Comparison of ENCODE assay signal across 26 mouse cellular contexts in the genomic region with DNA sequence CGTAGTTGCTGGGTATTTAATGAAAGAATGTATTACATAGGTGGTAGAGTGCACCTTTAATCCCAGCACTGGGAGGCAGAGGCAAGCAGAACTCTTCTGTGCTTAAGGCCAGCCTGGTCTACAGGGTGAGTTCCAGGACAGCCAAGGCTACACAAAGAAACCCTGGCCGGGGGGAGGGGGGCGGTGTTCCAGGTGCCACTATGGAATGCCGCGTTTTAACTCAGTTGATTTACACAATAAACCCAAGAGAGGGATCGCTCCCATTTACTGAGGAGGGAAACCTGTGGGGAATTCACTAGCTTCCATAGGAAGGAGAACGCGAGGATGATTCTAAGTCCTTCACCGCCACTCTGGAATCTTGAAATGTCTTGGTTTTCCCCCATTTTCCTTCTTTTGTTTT. TPM values are rescaled to one million over a fixed set of nuclear protein-coding genes. Genes with fewer than 3 reads are reported as not detected.
A peak's percentile ranks its signal among the peaks of the same experiment; 100 is the strongest.
DNase-seq lines count a peak whose midpoint lies in the region; ATAC-seq and TF ChIP-seq lines count a peak whose summit lies in the region.
"Had no signal": no experiment of that assay in that cellular context is flagged by ENCODE, and none has a peak within 500 bp of the region (broad histone marks: within the 10 kb centered on the region; RNA-seq: fewer than 3 reads in every experiment).

No protein-coding gene starts in this region.

- H3K9ac ChIP-seq in midbrain, embryonic 11.5 days (ENCODE audit: low read length): no peak overlapping the region
- H3K9ac ChIP-seq in midbrain, postnatal 0 days (replicated peaks; ENCODE audit: low read length, poor library complexity, severe bottlenecking): no peak overlapping the region
- no peak overlapping the region for H3K9ac ChIP-seq in neural tube, embryonic 15.5 days (replicated peaks)
- H3K9ac ChIP-seq: embryonic facial prominence, embryonic 12.5 days; forebrain, embryonic 13.5 days; forebrain, embryonic 15.5 days; forebrain, postnatal 0 days had no signal

- no peak overlapping the region for H3K4me3 ChIP-seq in midbrain, embryonic 11.5 days (ENCODE audit: low read depth, low read length)
- H3K4me3 ChIP-seq in midbrain, postnatal 0 days (ENCODE audit: low read depth, low read length): no peak overlapping the region
- no peak overlapping the region for H3K4me3 ChIP-seq in cerebellum, adult 2 months (replicated peaks; ENCODE audit: insufficient read depth, low read depth, low read length)
- no peak overlapping the region for H3K4me3 ChIP-seq in neural tube, embryonic 15.5 days (replicated peaks)
- H3K4me3 ChIP-seq: embryonic facial prominence, embryonic 10.5 days; embryonic facial prominence, embryonic 12.5 days; forebrain, embryonic 13.5 days; forebrain, embryonic 15.5 days had no signal

- peak; percentile 8 for DNase-seq in midbrain, embryonic 11.5 days (ENCODE audit: low spot score, missing footprints)
- no peak for DNase-seq in midbrain, postnatal 0 days (ENCODE audit: low spot score)
- peak; percentile 90 for DNase-seq in ES-CJ7 (ENCODE audit: low read depth, low spot score)
- peak; percentile 95 for DNase-seq in R1 (ENCODE audit: low read depth, low spot score)
- DNase-seq in left cerebral cortex, adult 8-10 months (ENCODE audit: low spot score in 2 of 2): no peak
- no peak for DNase-seq in cerebellum, adult 2 months
- DNase-seq: adrenal gland, adult 2 months; adrenal gland, postnatal 10 days; adrenal gland, postnatal 25 days; B cell, adult 2 months; cerebellum, adult 11 months; cerebellum, adult 18-20 months; cerebellum, adult 9-10 months; cerebellum, postnatal 10 days; cerebellum, postnatal 25 days; forebrain, postnatal 0 days had no signal

- no peak for TF ChIP-seq POLR2A in cerebellum, adult 2 months (IDR thresholded peaks at IDR 0.05; ENCODE audit: borderline replicate concordance, insufficient read depth, low read length)

- no peak overlapping the region for H3K4me2 ChIP-seq in midbrain, embryonic 11.5 days
- H3K4me2 ChIP-seq in midbrain, postnatal 0 days (ENCODE audit: low read depth, low read length, poor library complexity, severe bottlenecking): no peak overlapping the region
- no peak overlapping the region for H3K4me2 ChIP-seq in neural tube, embryonic 15.5 days
- H3K4me2 ChIP-seq: embryonic facial prominence, embryonic 12.5 days; forebrain, embryonic 13.5 days; forebrain, embryonic 15.5 days had no signal

- H3K9me3 ChIP-seq in midbrain, embryonic 11.5 days (ENCODE audit: control insufficient read depth, low read length): no peaks in the 10 kb centered on the region
- H3K9me3 ChIP-seq in midbrain, postnatal 0 days (ENCODE audit: low read length): no peaks in the 10 kb centered on the region
- H3K9me3 ChIP-seq in neural tube, embryonic 15.5 days (replicated peaks): no peaks in the 10 kb centered on the region
- H3K9me3 ChIP-seq: embryonic facial prominence, embryonic 12.5 days; forebrain, embryonic 13.5 days; forebrain, embryonic 15.5 days; G1E had no signal

- 80% methylated on average over 9 of the region's 9 CpGs for WGBS in midbrain, embryonic 11.5 days
- WGBS in midbrain, postnatal 0 days: 80% methylated on average over 9 of the region's 9 CpGs
- 91% methylated on average over 9 of the region's 9 CpGs for WGBS in cerebellum, adult 2 months
- 78% methylated on average over 9 of the region's 9 CpGs for WGBS in neural tube, embryonic 15.5 days

- H3K27ac ChIP-seq in midbrain, embryonic 11.5 days (ENCODE audit: low read depth, low read length): no peak overlapping the region
- no peak overlapping the region for H3K27ac ChIP-seq in midbrain, postnatal 0 days (ENCODE audit: low read depth, low read length)
- H3K27ac ChIP-seq in cerebellum, adult 2 months (ENCODE audit: insufficient read depth, low read length): no peak overlapping the region
- H3K27ac ChIP-seq in neural tube, embryonic 15.5 days (replicated peaks): no peak overlapping the region
- H3K27ac ChIP-seq: embryonic facial prominence, embryonic 10.5 days; embryonic facial prominence, embryonic 12.5 days; forebrain, embryonic 13.5 days; forebrain, embryonic 15.5 days had no signal

- TF ChIP-seq CTCF in midbrain, postnatal 0 days (IDR thresholded peaks at IDR 0.05): no peak
- no peak for TF ChIP-seq CTCF in cerebellum, adult 2 months (IDR thresholded peaks at IDR 0.05; ENCODE audit: borderline replicate concordance, insufficient read depth, low read depth, low read length)

- H3K4me1 ChIP-seq in midbrain, embryonic 11.5 days (ENCODE audit: control insufficient read depth, insufficient read depth, low read length): no peaks in the 10 kb centered on the region
- H3K4me1 ChIP-seq in midbrain, postnatal 0 days (ENCODE audit: insufficient read depth, low read length): no peaks in the 10 kb centered on the region
- H3K4me1 ChIP-seq in cerebellum, adult 2 months (ENCODE audit: control insufficient read depth, insufficient read depth, low read length): 0 out of 2 replicates have a peak, but pooled peaks cover 4% of the 10 kb centered on the region
- H3K4me1 ChIP-seq in neural tube, embryonic 15.5 days: peaks cover 7% of the 10 kb centered on the region
- H3K4me1 ChIP-seq: embryonic facial prominence, embryonic 12.5 days had no signal

- ATAC-seq in midbrain, embryonic 11.5 days (ENCODE audit: low FRiP score): no peak
- no peak for ATAC-seq in midbrain, postnatal 0 days (ENCODE audit: low FRiP score)
- ATAC-seq in neural tube, embryonic 15.5 days (ENCODE audit: low FRiP score): no peak
- ATAC-seq: activated CD4-positive, CD25-positive, alpha-beta regulatory T cell, adult 4 months; CD4-positive, CD25-positive, alpha-beta regulatory T cell, adult 4 months; forebrain, embryonic 13.5 days; forebrain, embryonic 15.5 days; forebrain, postnatal 0 days; Patski had no signal

- H3K27me3 ChIP-seq in midbrain, embryonic 11.5 days (ENCODE audit: control insufficient read depth, insufficient read depth, low read length): peaks cover 12% of the 10 kb centered on the region
- 0 out of 2 replicates have a peak, but pooled peaks cover 5% of the 10 kb centered on the region for H3K27me3 ChIP-seq in midbrain, postnatal 0 days (ENCODE audit: insufficient read depth, low read length)
- no peaks in the 10 kb centered on the region; the same call in 1 of the 2 replicates for H3K27me3 ChIP-seq in cerebellum, adult 2 months (ENCODE audit: control insufficient read depth, insufficient read depth, low read length)
- H3K27me3 ChIP-seq in neural tube, embryonic 15.5 days (replicated peaks): peaks cover 19% of the 10 kb centered on the region; the same call in 1 of the 2 replicates
- H3K27me3 ChIP-seq: CH12.LX, Patski had no signal

- H3K36me3 ChIP-seq in midbrain, embryonic 11.5 days (ENCODE audit: control insufficient read depth, insufficient read depth, low read length): no peaks in the 10 kb centered on the region
- peaks cover 34% of the 10 kb centered on the region for H3K36me3 ChIP-seq in midbrain, postnatal 0 days (ENCODE audit: insufficient read depth, low read length)
- H3K36me3 ChIP-seq in neural tube, embryonic 15.5 days: peaks cover 30% of the 10 kb centered on the region

RNA-seq across cellular contexts. Expression of a gene that starts 5.3 kb away (rescaled TPM):
- polyA plus RNA-seq in midbrain, embryonic 11.5 days (2014; fragmentation: Nextera tagmentation; extraction: Ambion mirVana): 0.99 and 1.6 TPM in 2 replicates
- 60.8 and 94.4 TPM in 2 replicates for total RNA-seq in midbrain, postnatal 0 days (2014; rRNA removed)
- polyA plus RNA-seq in midbrain, postnatal 0 days (2015; fragmentation: Nextera tagmentation; extraction: Ambion mirVana): 186 and 200 TPM in 2 replicates
- total RNA-seq in left cerebral cortex, adult 8-10 months (2022): 10 to 100 TPM; 27.1 to 37.7 (median 34.1) TPM
- polyA plus RNA-seq in cerebellum, adult 2 months (2012; rRNA removed): 27.2 and 27.4 TPM in 2 replicates
- 73.9 and 97.4 TPM in 2 replicates for polyA plus RNA-seq in neural tube, embryonic 15.5 days (2015; fragmentation: Nextera tagmentation; extraction: Ambion mirVana)
- total RNA-seq: adrenal gland, postnatal 25 days had no signal

RNA-seq across cellular contexts. Expression of a gene that starts 10.7 kb away (rescaled TPM):
- polyA plus RNA-seq in midbrain, embryonic 11.5 days (2014; fragmentation: Nextera tagmentation; extraction: Ambion mirVana): 40.2 and 46.4 TPM in 2 replicates
- total RNA-seq in midbrain, postnatal 0 days (2014; rRNA removed): 19.7 and 29.4 TPM in 2 replicates
- polyA plus RNA-seq in midbrain, postnatal 0 days (2015; fragmentation: Nextera tagmentation; extraction: Ambion mirVana): 27.3 and 29.5 TPM in 2 replicates
- total RNA-seq in left cerebral cortex, adult 8-10 months (2022): 10 to 100 TPM; 21.7 to 27.4 (median 26.7) TPM
- 42.3 and 42.8 TPM in 2 replicates for polyA plus RNA-seq in cerebellum, adult 2 months (2012; rRNA removed)
- polyA plus RNA-seq in neural tube, embryonic 15.5 days (2015; fragmentation: Nextera tagmentation; extraction: Ambion mirVana): 36.8 and 55.4 TPM in 2 replicates

RNA-seq across cellular contexts. Expression of a gene that starts 10.8 kb away (rescaled TPM):
- polyA plus RNA-seq in midbrain, embryonic 11.5 days (2014; fragmentation: Nextera tagmentation; extraction: Ambion mirVana): 30.0 and 35.4 TPM in 2 replicates
- total RNA-seq in midbrain, postnatal 0 days (2014; rRNA removed): 64.9 and 78.2 TPM in 2 replicates
- 40.7 and 50.9 TPM in 2 replicates for polyA plus RNA-seq in midbrain, postnatal 0 days (2015; fragmentation: Nextera tagmentation; extraction: Ambion mirVana)
- 10 to 100 TPM; 36.1 to 40.8 (median 39.4) TPM for total RNA-seq in left cerebral cortex, adult 8-10 months (2022)
- polyA plus RNA-seq in cerebellum, adult 2 months (2012; rRNA removed): 87.3 and 94.0 TPM in 2 replicates
- polyA plus RNA-seq in neural tube, embryonic 15.5 days (2015; fragmentation: Nextera tagmentation; extraction: Ambion mirVana): 39.6 and 49.5 TPM in 2 replicates

RNA-seq across cellular contexts. Expression of a gene that starts 10.9 kb away (rescaled TPM):
- polyA plus RNA-seq in midbrain, embryonic 11.5 days (2014; fragmentation: Nextera tagmentation; extraction: Ambion mirVana): 30.7 and 31.1 TPM in 2 replicates
- total RNA-seq in midbrain, postnatal 0 days (2014; rRNA removed): 22.8 and 32.1 TPM in 2 replicates
- polyA plus RNA-seq in midbrain, postnatal 0 days (2015; fragmentation: Nextera tagmentation; extraction: Ambion mirVana): 58.2 and 67.2 TPM in 2 replicates
- 10 to 100 TPM; 25.3 to 29.6 (median 28.6) TPM for total RNA-seq in left cerebral cortex, adult 8-10 months (2022)
- 36.9 and 37.3 TPM in 2 replicates for polyA plus RNA-seq in cerebellum, adult 2 months (2012; rRNA removed)
- 42.9 and 46.9 TPM in 2 replicates for polyA plus RNA-seq in neural tube, embryonic 15.5 days (2015; fragmentation: Nextera tagmentation; extraction: Ambion mirVana)

RNA-seq across cellular contexts. Expression of a gene that starts 17.2 kb away (rescaled TPM):
- 0.78 and 1.4 TPM in 2 replicates for polyA plus RNA-seq in midbrain, embryonic 11.5 days (2014; fragmentation: Nextera tagmentation; extraction: Ambion mirVana)
- 2.2 and 2.5 TPM in 2 replicates for total RNA-seq in midbrain, postnatal 0 days (2014; rRNA removed)
- polyA plus RNA-seq in midbrain, postnatal 0 days (2015; fragmentation: Nextera tagmentation; extraction: Ambion mirVana): 0.53 and 0.88 TPM in 2 replicates
- total RNA-seq in left cerebral cortex, adult 8-10 months (2022): 10 to 100 TPM in 2 of 4 experiments, 1 to 10 TPM in 2; 6.1 to 19.9 (median 11.1) TPM
- 4.9 and 5.0 TPM in 2 replicates for polyA plus RNA-seq in cerebellum, adult 2 months (2012; rRNA removed)
- 0.88 and 1.8 TPM in 2 replicates for polyA plus RNA-seq in neural tube, embryonic 15.5 days (2015; fragmentation: Nextera tagmentation; extraction: Ambion mirVana)

Comparison
In these comparisons a context has a peak if more than half of its experiments do, and no peak if none do; other contexts are left out.
1. DNase-seq: peak in midbrain, embryonic 11.5 days (single experiment), ES-CJ7 (single experiment) and R1 (single experiment); none in midbrain, postnatal 0 days (single experiment), left cerebral cortex, adult 8-10 months (0 of 2) and cerebellum, adult 2 months (0 of 2).
2. RNA of a gene that starts 5.3 kb away (polyA plus RNA-seq): 186 to 200 TPM in midbrain, postnatal 0 days, 73.9 to 97.4 TPM in neural tube, embryonic 15.5 days and 27.2 to 27.4 TPM in cerebellum, adult 2 months; 0.99 to 1.6 TPM in midbrain, embryonic 11.5 days; every median in the first group is over 10 times any median in the second.